Mouse (Mus musculus): ENCODE measurements around the gene Cnbd2.

- no peak for TF ChIP-seq ZMIZ1 (IDR thresholded peaks at IDR 0.05; ENCODE audit: low read depth, low read length)
- no peak for TF ChIP-seq MAX (IDR thresholded peaks at IDR 0.05; ENCODE audit: low read length)
- no peak for TF ChIP-seq SIN3A (IDR thresholded peaks at IDR 0.05; ENCODE audit: low read length)
- TF ChIP-seq EP300 (IDR thresholded peaks at IDR 0.05; ENCODE audit: low read length) = no peak
- TF ChIP-seq TCF12 (IDR thresholded peaks at IDR 0.05; ENCODE audit: low read depth, low read length) = no peak
- no peak for TF ChIP-seq CTCF (conservative IDR thresholded peaks at IDR 0.05 in 1 of 2, IDR thresholded peaks at IDR 0.05 in 1 of 2; ENCODE audit: low read depth in 2 of 2, low read length in 2 of 2)
- no peak for TF ChIP-seq USF1 (IDR thresholded peaks at IDR 0.05; ENCODE audit: low read depth, low read length)
- no peak for TF ChIP-seq UBTF (IDR thresholded peaks at IDR 0.05; ENCODE audit: low read depth, low read length)
- TF ChIP-seq POLR2A (IDR thresholded peaks at IDR 0.05; ENCODE audit: low read depth, low read length) = no peak
- no peak for TF ChIP-seq NRF1 (IDR thresholded peaks at IDR 0.05; ENCODE audit: low read depth, low read length)
- no peak for TF ChIP-seq HCFC1 (IDR thresholded peaks at IDR 0.05; ENCODE audit: low read depth, low read length)
- no peak for TF ChIP-seq ETS1 (conservative IDR thresholded peaks at IDR 0.05; ENCODE audit: low read depth, low read length)
These were observed 2.2 kb upstream of the Cnbd2 start for GRCm38 (mm10) chr2:156309948-156310347.
